Mouse (Mus musculus) olfactory bulb, adult 2 months (tissue): Measurements from ENCODE around the gene Dscam. TPM values are rescaled to one million over a fixed set of nuclear protein-coding genes. Genes with fewer than 3 reads are reported as not detected.
A peak's percentile ranks its signal among the peaks of the same experiment; 100 is the strongest.

Experiments used
- H3K27ac ChIP-seq: fragments of 200-500 bp; 2 replicates; pipeline ENCODE4 v1.5.1; 2012; ENCODE audit warnings: low read depth, low read length; ENCODE audit not compliant: insufficient read depth
- H3K4me1 ChIP-seq: fragments of 200-500 bp; 2 replicates; pipeline ENCODE4 v1.6.1; 2012; ENCODE audit warnings: low read length; ENCODE audit not compliant: control insufficient read depth, insufficient read depth
- H3K4me3 ChIP-seq: fragments of 200-500 bp; 2 replicates; pipeline ENCODE4 v1.5.1; 2012; ENCODE audit warnings: mild to moderate bottlenecking, low read depth, low read length, moderate library complexity; ENCODE audit not compliant: insufficient read depth
- CTCF ChIP-seq: fragments of 200-500 bp; IDR thresholded peaks from 2 replicates; pipeline ENCODE4 v1.5.1; 2012; ENCODE audit warnings: low read depth, mild to moderate bottlenecking, low read length, moderate library complexity; ENCODE audit not compliant: insufficient read depth
- POLR2A ChIP-seq: fragments of 200-500 bp; IDR thresholded peaks from 2 replicates; pipeline ENCODE4 v1.6.1; 2012; ENCODE audit warnings: mild to moderate bottlenecking, low read depth, low read length, moderate library complexity; ENCODE audit not compliant: insufficient read depth
- WGBS: fragments of 180-500 bp; shearing (Covaris S2); methylation state at CpG from one replicate; pipeline ENCODE4 v1.1.7; 2018; 5-methylcytosine and 5-hydroxymethylcytosine counted together
- polyA plus RNA-seq: library from polyadenylated mRNA; stranded (reverse); fragments of >200 nt; gene quantifications from 2 replicates; pipeline ENCODE4 v1.2.4, GENCODE M21; 2012; ENCODE audit warnings: low replicate concordance; ENCODE audit not compliant: missing spikeins, insufficient read depth, insufficient read length

Dscam gene
- polyA plus RNA-seq, 1 experiment = 97.5 TPM

DNA sequence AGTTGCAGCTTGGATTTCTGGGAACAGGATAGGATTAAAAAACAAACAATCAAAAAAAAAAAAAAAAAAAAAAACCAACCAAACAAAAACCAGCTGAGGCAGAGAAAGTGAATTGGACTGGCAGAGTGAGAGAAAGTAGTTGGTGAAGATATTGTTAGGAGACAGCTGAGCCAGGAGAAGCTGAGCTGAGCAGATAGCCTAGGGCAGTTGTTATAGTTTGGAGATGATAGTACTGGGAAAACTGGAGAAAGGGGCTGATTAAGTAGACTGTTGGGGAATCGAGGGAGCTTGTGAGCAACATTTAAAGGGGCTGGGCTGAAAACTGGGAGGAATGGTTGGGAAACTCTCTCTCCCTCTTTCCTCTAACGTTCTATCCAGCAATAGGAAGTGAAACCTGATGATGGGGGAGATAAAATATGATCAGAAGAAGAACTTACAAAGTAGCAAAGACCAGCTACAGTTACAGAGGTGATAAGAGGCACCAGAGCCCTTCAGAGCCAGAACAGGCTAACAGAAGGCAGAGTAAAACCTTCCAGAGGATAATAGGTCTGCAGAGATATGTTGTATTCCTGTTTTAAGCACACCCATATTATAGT is 201.6 kb downstream of the Dscam start:
- no peak overlapping the region for H3K27ac ChIP-seq
- WGBS = 41% methylated on average over 2 of the region's 2 CpGs
- H3K4me3 ChIP-seq = no peak overlapping the region
- no peaks in the 10 kb centered on the region for H3K4me1 ChIP-seq
- TF ChIP-seq POLR2A = no peak
- no peak for TF ChIP-seq CTCF

- no peak for TF ChIP-seq POLR2A
- no peak for TF ChIP-seq CTCF
- WGBS = 81% methylated on average over 3 of the region's 3 CpGs
- Histone ChIP-seq H3K27ac (no peak overlapping the region), H3K4me1 (0 out of 2 replicates have a peak, but pooled peaks cover 3% of the 10 kb centered on the region), H3K4me3 (no peak overlapping the region)
These were observed 210.9 kb downstream of the Dscam start for GRCm38 (mm10) chr16:96959695-96960094.

DNA sequence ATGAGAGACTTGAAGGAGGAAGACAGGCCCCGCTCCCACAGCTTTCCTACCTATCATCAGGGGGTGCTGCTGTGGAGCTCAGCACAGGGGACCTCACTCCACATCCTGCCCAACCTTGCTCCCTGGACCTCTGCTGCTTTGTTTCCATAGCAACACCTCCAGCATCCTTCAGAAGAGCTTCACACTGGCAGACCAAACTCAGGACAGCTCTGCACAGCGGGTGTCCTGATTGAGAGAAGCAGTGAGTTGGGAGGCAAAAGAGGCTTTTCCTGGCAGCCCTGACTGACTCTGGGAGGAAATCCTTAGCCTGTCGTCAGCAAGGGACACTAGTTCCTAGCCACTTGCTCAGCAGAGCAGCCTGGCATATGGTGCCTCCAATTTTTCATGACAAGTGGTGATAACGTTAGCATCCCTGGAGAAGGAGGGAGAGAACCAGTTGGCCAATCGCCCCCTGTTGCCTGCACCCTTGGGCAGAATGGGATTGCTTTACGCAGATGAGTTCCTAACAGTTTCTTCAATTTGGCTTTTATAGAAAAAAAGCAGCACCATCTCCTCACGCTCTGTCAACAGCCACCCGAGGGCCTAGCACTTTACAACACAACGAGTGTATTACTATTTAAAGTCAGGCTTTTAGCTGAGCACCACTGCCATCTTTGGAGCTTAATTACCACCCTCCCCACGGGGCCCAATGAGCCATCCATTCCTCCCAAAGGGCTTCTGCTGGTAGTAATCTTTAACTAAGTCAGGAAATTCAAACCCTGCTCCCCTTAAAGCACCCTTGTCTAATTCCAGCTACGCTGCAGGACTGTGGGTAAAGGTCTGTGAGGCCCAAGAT is 224.9 kb downstream of the Dscam start:
- Histone ChIP-seq H3K27ac (peak overlapping the region; percentile 66), H3K4me1 (peaks cover 11% of the 10 kb centered on the region), H3K4me3 (no peak overlapping the region)
- TF ChIP-seq POLR2A (no peak), CTCF (no peak)
- 35% methylated on average over 11 of the region's 11 CpGs for WGBS

- 86% methylated on average over 2 of the region's 2 CpGs for WGBS
- peaks cover 14% of the 10 kb centered on the region for H3K4me1 ChIP-seq
- H3K4me3 ChIP-seq = no peak overlapping the region
- H3K27ac ChIP-seq = no peak overlapping the region
- TF ChIP-seq CTCF = no peak
- TF ChIP-seq POLR2A = no peak
These were observed 226.9 kb downstream of the Dscam start for GRCm38 (mm10) chr16:96943648-96944047.

DNA sequence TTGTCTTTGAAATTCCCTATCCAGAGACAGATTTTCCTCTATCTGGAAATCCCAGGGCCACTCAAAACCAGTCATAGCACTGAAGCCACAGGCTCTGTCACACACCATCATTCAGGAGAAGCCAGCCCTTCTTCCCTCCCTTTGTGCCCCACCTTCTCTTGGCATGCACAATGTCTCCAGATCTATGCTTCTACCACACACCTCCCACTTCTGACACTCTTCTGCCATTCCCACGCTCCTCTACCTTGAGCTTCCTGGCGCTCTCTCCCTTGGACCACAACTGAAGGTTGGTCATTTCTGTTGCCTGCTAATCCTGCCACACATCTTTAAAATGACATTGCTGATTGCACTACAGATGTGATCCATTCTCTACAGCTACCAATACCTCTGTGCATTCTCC is 235.8 kb downstream of the Dscam start:
- WGBS = 90% methylated on average over 2 of the region's 2 CpGs
- no peak overlapping the region for H3K27ac ChIP-seq
- TF ChIP-seq CTCF = no peak
- TF ChIP-seq POLR2A = no peak
- H3K4me3 ChIP-seq = no peak overlapping the region
- no peaks in the 10 kb centered on the region for H3K4me1 ChIP-seq

DNA sequence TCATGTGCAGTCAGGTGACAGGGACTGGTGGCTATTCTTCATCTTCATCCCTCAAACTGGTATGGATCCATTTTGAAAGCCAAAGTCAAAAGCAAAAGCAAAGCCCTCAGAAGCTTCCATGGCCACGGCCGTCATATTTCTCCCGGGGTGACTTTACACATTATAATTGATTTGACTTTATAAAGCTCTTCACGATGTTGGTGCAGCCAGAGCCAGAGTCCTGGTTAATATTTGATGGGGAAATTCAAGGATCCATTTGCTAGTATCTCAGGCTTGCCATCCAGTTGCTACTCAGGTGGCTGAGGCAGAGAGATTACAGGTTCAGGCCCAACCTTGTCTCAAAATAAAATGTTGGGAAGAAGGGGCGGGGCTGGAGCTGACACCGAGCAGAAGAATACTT is 238.3 kb downstream of the Dscam start:
- WGBS = 94% methylated on average over 6 of the region's 6 CpGs
- TF ChIP-seq POLR2A (no peak), CTCF (no peak)
- H3K27ac ChIP-seq = no peak overlapping the region
- H3K4me3 ChIP-seq = no peak overlapping the region
- no peaks in the 10 kb centered on the region for H3K4me1 ChIP-seq

DNA sequence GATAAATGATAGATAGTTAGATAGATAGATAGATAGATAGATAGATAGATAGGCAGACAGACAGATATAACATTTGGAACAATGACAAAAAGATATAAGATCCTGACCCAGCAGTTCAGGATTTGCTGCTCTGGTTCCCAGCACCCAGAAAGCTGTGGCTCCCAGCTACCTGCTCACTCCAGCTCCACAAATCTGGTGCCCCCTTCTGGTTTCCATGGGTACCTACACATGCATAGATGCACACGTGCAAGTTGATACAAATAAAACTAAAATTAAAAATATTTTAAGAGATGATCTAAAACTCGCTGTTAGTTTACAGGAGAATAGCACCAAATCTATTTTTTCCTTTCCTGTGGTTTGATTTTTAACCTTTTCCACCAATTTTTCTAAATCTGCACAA is 238.8 kb downstream of the Dscam start:
- Histone ChIP-seq H3K27ac (no peak overlapping the region), H3K4me1 (peaks cover 4% of the 10 kb centered on the region), H3K4me3 (no peak overlapping the region)
- TF ChIP-seq POLR2A = no peak
- no peak for TF ChIP-seq CTCF
- 93% methylated on average over 2 of the region's 2 CpGs for WGBS

DNA sequence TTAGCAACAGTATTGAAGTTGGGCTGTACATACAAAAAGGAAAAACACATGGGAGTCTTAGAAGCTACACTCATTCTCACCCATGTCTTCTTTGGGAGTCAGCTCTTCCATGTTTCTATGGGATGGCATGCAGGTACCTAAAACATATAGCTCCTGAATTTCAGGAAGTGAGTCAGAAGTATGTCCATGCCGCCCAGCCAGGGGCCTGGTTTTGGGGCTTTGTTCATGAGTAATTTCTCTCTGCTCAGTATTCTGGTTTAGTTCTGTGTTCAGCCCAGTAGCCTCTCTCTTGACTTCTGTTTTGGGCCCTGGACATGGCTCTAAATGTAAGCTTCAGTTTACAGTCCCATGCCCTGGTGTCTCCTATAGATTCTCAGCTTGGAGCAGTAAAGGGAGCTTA is 242.5 kb downstream of the Dscam start:
- WGBS = 98% methylated on average over 1 of the region's 1 CpGs
- TF ChIP-seq CTCF (no peak), POLR2A (no peak)
- Histone ChIP-seq H3K27ac (no peak overlapping the region), H3K4me1 (peaks cover 4% of the 10 kb centered on the region), H3K4me3 (no peak overlapping the region)

GRCm38 (mm10) chr16:96927408-96927807 is 243.1 kb downstream of the Dscam start:
- Histone ChIP-seq H3K4me3 (no peak overlapping the region), H3K4me1 (peaks cover 4% of the 10 kb centered on the region), H3K27ac (no peak overlapping the region)
- TF ChIP-seq CTCF = no peak
- TF ChIP-seq POLR2A = no peak
